Mouse (Mus musculus): ENCODE measurements around the gene Klc1.

DNA sequence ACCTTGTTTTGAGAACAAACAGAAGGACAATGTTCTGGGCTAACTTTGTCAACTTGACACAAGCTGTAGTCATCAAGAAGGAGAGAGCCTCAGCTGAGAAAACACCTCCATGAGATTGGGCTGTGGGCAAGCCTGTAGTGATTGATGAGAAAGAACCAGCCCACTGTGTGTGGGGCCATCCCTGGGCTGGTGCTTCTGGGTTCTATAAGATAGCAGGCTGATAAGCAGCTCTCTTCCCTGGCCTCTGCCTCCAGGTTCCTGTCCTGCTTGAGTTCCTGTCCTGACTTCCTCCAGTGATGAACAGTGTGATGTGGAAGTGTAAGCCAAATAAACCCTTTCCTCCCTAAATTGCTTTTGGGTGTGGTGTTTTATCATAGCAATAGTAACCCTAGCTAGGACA is 3.9 kb upstream of the Klc1 start:
- no peak for TF ChIP-seq POLR2A (IDR thresholded peaks at IDR 0.05; ENCODE audit: control insufficient read depth, extremely low read depth, insufficient read depth, low read length, poor library complexity)
- no peak for TF ChIP-seq CTCF (IDR thresholded peaks at IDR 0.05; ENCODE audit: borderline replicate concordance, control insufficient read depth, extremely low read depth, insufficient read depth, low read length, poor library complexity)
